Mouse (Mus musculus) kidney, postnatal 36 days (tissue): ENCODE data around the gene Trp53rkb.
A peak's percentile ranks its signal among the peaks of the same experiment; 100 is the strongest.

Experiments
- DNase-seq, 2 experiments: peaks; one replicate each; pipeline ENCODE4 v3.0.0; 2021 to 2022; ENCODE audit warnings: mixed read lengths in 2 of 2

Gene Trp53rkb

GRCm38 (mm10) chr2:166799615-166800472 is 7.5 kb downstream of the Trp53rkb start:
- DNase-seq = peak; percentile 58 to 65

- no peak for DNase-seq
Observed at GRCm38 (mm10) chr2:166800473-166800857, 8.1 kb downstream of the Trp53rkb start.

- no peak for DNase-seq
Observed at GRCm38 (mm10) chr2:166801436-166801835, 9.1 kb downstream of the Trp53rkb start.

- no peak for DNase-seq
Observed at GRCm38 (mm10) chr2:166803298-166803697, 11.0 kb downstream of the Trp53rkb start.

GRCm38 (mm10) chr2:166805250-166806172 is 13.2 kb downstream of the Trp53rkb start, which contains the start of gene Arfgef2:
Arfgef2 (plus strand) TSS chr2:166805588.
- peak; percentile 93 to 96 for DNase-seq

- DNase-seq = no peak
Observed at GRCm38 (mm10) chr2:166806173-166806705, 13.9 kb downstream of the Trp53rkb start.

GRCm38 (mm10) chr2:166806813-166807212 is 14.5 kb downstream of the Trp53rkb start:
- no peak for DNase-seq

GRCm38 (mm10) chr2:166809499-166809898 is 17.2 kb downstream of the Trp53rkb start:
- DNase-seq = no peak

- DNase-seq = no peak
Observed at GRCm38 (mm10) chr2:166810821-166811220, 18.5 kb downstream of the Trp53rkb start.

- DNase-seq = no peak
Observed at GRCm38 (mm10) chr2:166818463-166819143, 26.3 kb downstream of the Trp53rkb start.

- no peak for DNase-seq
Observed at GRCm38 (mm10) chr2:166819849-166820248, 27.5 kb downstream of the Trp53rkb start.

GRCm38 (mm10) chr2:166820844-166821243 is 28.5 kb downstream of the Trp53rkb start:
- no peak for DNase-seq

- no peak for DNase-seq
Observed at GRCm38 (mm10) chr2:166821406-166821805, 29.1 kb downstream of the Trp53rkb start.

GRCm38 (mm10) chr2:166822119-166822826 is 29.9 kb downstream of the Trp53rkb start:
- no peak for DNase-seq

- no peak for DNase-seq
Observed at GRCm38 (mm10) chr2:166822901-166823300, 30.6 kb downstream of the Trp53rkb start.

GRCm38 (mm10) chr2:166824386-166824785 is 32.1 kb downstream of the Trp53rkb start:
- DNase-seq = no peak

GRCm38 (mm10) chr2:166824998-166825397 is 32.7 kb downstream of the Trp53rkb start:
- DNase-seq = peak; percentile 24 to 26

GRCm38 (mm10) chr2:166826491-166827224 is 34.3 kb downstream of the Trp53rkb start:
- DNase-seq = no peak

- DNase-seq = no peak
Observed at GRCm38 (mm10) chr2:166828306-166828705, 36.0 kb downstream of the Trp53rkb start.

GRCm38 (mm10) chr2:166830350-166830749 is 38.0 kb downstream of the Trp53rkb start:
- no peak for DNase-seq

GRCm38 (mm10) chr2:166834091-166834490 is 41.8 kb downstream of the Trp53rkb start:
- DNase-seq = peak; percentile 48 to 52
